Mouse (Mus musculus) liver, embryonic 14.5 days (tissue): ENCODE data around the gene Irf9.

Source experiments
- CTCF ChIP-seq: IDR thresholded peaks from 2 replicates; pipeline ENCODE4 v1.5.1; 2016; ENCODE audit warnings: antibody characterized with exemption, low read depth, control low read depth
- EP300 ChIP-seq: IDR thresholded peaks from 2 replicates; pipeline ENCODE4 v1.6.1; 2016; ENCODE audit warnings: antibody characterized with exemption, low read depth

GRCm38 (mm10) chr14:55581981-55582681 lies 21.2 kb upstream of the Irf9 start:
- TF ChIP-seq CTCF (peak; percentile 69), EP300 (no peak)
